Mouse (Mus musculus): Measurements from ENCODE around the gene Dgki. TPM values are rescaled to one million over a fixed set of nuclear protein-coding genes. Genes with fewer than 3 reads are reported as not detected.

Dgki gene
- polyA plus RNA-seq, 1 experiment from 2014 or later = 7.0 TPM

GRCm38 (mm10) chr6:37196870-37197269 lies 103.1 kb downstream of the Dgki start:
- Histone ChIP-seq H3K9ac (no peak overlapping the region), H3K4me1 (replicated peaks) (no peaks in the 10 kb centered on the region; the same call in 1 of the 2 replicates), H3K27ac (replicated peaks) (no peak overlapping the region), H3K4me2 (no peak overlapping the region), H3K27me3 (no peaks in the 10 kb centered on the region), H3K9me3 (no peaks in the 10 kb centered on the region), H3K36me3 (no peaks in the 10 kb centered on the region), H3K4me3 (no peak overlapping the region)
- 78% methylated on average over 5 of the region's 5 CpGs for WGBS
- no peak for ATAC-seq (ENCODE audit: low FRiP score, low read depth)

GRCm38 (mm10) chr6:37195766-37196165 lies 104.2 kb downstream of the Dgki start:
- Histone ChIP-seq H3K9ac (no peak overlapping the region), H3K27ac (replicated peaks) (no peak overlapping the region), H3K4me1 (replicated peaks) (no peaks in the 10 kb centered on the region; the same call in 1 of the 2 replicates), H3K4me3 (no peak overlapping the region), H3K36me3 (no peaks in the 10 kb centered on the region), H3K9me3 (no peaks in the 10 kb centered on the region), H3K27me3 (no peaks in the 10 kb centered on the region), H3K4me2 (no peak overlapping the region)
- ATAC-seq (ENCODE audit: low FRiP score, low read depth) = no peak
- 69% methylated on average over 4 of the region's 4 CpGs for WGBS

GRCm38 (mm10) chr6:37181961-37182360 lies 118.0 kb downstream of the Dgki start:
- Histone ChIP-seq H3K9me3 (no peaks in the 10 kb centered on the region), H3K4me1 (replicated peaks) (peaks cover 6% of the 10 kb centered on the region; the same call in 1 of the 2 replicates), H3K27ac (replicated peaks) (no peak overlapping the region), H3K36me3 (no peaks in the 10 kb centered on the region), H3K4me2 (no peak overlapping the region), H3K9ac (no peak overlapping the region), H3K4me3 (no peak overlapping the region), H3K27me3 (no peaks in the 10 kb centered on the region)
- 85% methylated on average over 4 of the region's 4 CpGs for WGBS
- no peak for ATAC-seq (ENCODE audit: low FRiP score, low read depth)

- H3K27ac ChIP-seq (replicated peaks) = peak overlapping the region; percentile 62
- no peaks in the 10 kb centered on the region for H3K9me3 ChIP-seq
- 58% methylated on average over 12 of the region's 12 CpGs for WGBS
- H3K4me2 ChIP-seq = 0 out of 2 replicates have a peak overlapping the region, but pooled peaks have one; percentile 5
- peak; percentile 61; the same call in 1 of the 2 replicates for ATAC-seq (ENCODE audit: low FRiP score, low read depth)
- no peak overlapping the region for H3K4me3 ChIP-seq
- peaks cover 12% of the 10 kb centered on the region for H3K4me1 ChIP-seq (replicated peaks)
- H3K9ac ChIP-seq = no peak overlapping the region
- no peaks in the 10 kb centered on the region for H3K36me3 ChIP-seq
- H3K27me3 ChIP-seq = no peaks in the 10 kb centered on the region
Measured at GRCm38 (mm10) chr6:37171149-37171832, 128.7 kb downstream of the Dgki start.

- no peak for ATAC-seq (ENCODE audit: low FRiP score, low read depth)
- H3K9me3 ChIP-seq = no peaks in the 10 kb centered on the region
- H3K4me1 ChIP-seq (replicated peaks) = no peaks in the 10 kb centered on the region
- H3K27ac ChIP-seq (replicated peaks) = no peak overlapping the region
- no peak overlapping the region for H3K4me3 ChIP-seq
- 65% methylated on average over 3 of the region's 3 CpGs for WGBS
- H3K4me2 ChIP-seq = no peak overlapping the region
- H3K27me3 ChIP-seq = no peaks in the 10 kb centered on the region
- H3K9ac ChIP-seq = no peak overlapping the region
- no peaks in the 10 kb centered on the region for H3K36me3 ChIP-seq
Measured at GRCm38 (mm10) chr6:37158880-37159279, 141.1 kb downstream of the Dgki start.

- no peak overlapping the region for H3K4me2 ChIP-seq
- ATAC-seq (ENCODE audit: low FRiP score, low read depth) = no peak
- H3K36me3 ChIP-seq = no peaks in the 10 kb centered on the region
- H3K27ac ChIP-seq (replicated peaks) = no peak overlapping the region
- H3K4me1 ChIP-seq (replicated peaks) = no peaks in the 10 kb centered on the region
- no peak overlapping the region for H3K9ac ChIP-seq
- no peak overlapping the region for H3K4me3 ChIP-seq
- H3K9me3 ChIP-seq = no peaks in the 10 kb centered on the region
- 88% methylated on average over 1 of the region's 1 CpGs for WGBS
- H3K27me3 ChIP-seq = no peaks in the 10 kb centered on the region
Measured at GRCm38 (mm10) chr6:37154051-37154450, 145.9 kb downstream of the Dgki start.

GRCm38 (mm10) chr6:37150483-37150882 lies 149.5 kb downstream of the Dgki start:
- Histone ChIP-seq H3K27ac (replicated peaks) (no peak overlapping the region), H3K4me2 (no peak overlapping the region), H3K9me3 (no peaks in the 10 kb centered on the region), H3K27me3 (no peaks in the 10 kb centered on the region), H3K9ac (no peak overlapping the region), H3K4me1 (replicated peaks) (no peaks in the 10 kb centered on the region), H3K36me3 (no peaks in the 10 kb centered on the region), H3K4me3 (no peak overlapping the region)
- 83% methylated on average over 2 of the region's 2 CpGs for WGBS
- ATAC-seq (ENCODE audit: low FRiP score, low read depth) = no peak

- Histone ChIP-seq H3K4me1 (replicated peaks) (no peaks in the 10 kb centered on the region), H3K9ac (no peak overlapping the region), H3K27ac (replicated peaks) (no peak overlapping the region), H3K9me3 (no peaks in the 10 kb centered on the region), H3K4me2 (no peak overlapping the region), H3K4me3 (no peak overlapping the region), H3K36me3 (no peaks in the 10 kb centered on the region), H3K27me3 (no peaks in the 10 kb centered on the region)
- ATAC-seq (ENCODE audit: low FRiP score, low read depth) = no peak
- WGBS = 84% methylated on average over 4 of the region's 4 CpGs
Measured at GRCm38 (mm10) chr6:37150038-37150437, 149.9 kb downstream of the Dgki start.

- Histone ChIP-seq H3K4me2 (no peak overlapping the region), H3K27ac (replicated peaks) (no peak overlapping the region), H3K4me1 (replicated peaks) (no peaks in the 10 kb centered on the region), H3K4me3 (no peak overlapping the region), H3K9me3 (no peaks in the 10 kb centered on the region), H3K27me3 (no peaks in the 10 kb centered on the region), H3K36me3 (no peaks in the 10 kb centered on the region), H3K9ac (no peak overlapping the region)
- WGBS = 93% methylated on average over 6 of the region's 6 CpGs
- ATAC-seq (ENCODE audit: low FRiP score, low read depth) = no peak
Measured at GRCm38 (mm10) chr6:37149196-37149595, 150.8 kb downstream of the Dgki start.

- no peak for ATAC-seq (ENCODE audit: low FRiP score, low read depth)
- WGBS = 98% methylated on average over 4 of the region's 4 CpGs
Measured at GRCm38 (mm10) chr6:37147431-37148022, 152.5 kb downstream of the Dgki start.

GRCm38 (mm10) chr6:37143867-37144163 lies 156.2 kb downstream of the Dgki start:
- Histone ChIP-seq H3K4me1 (replicated peaks) (peaks cover 8% of the 10 kb centered on the region), H3K9ac (no peak overlapping the region), H3K27ac (replicated peaks) (0 out of 2 replicates have a peak overlapping the region, but pooled peaks have one; percentile 13), H3K27me3 (no peaks in the 10 kb centered on the region), H3K4me2 (no peak overlapping the region), H3K9me3 (no peaks in the 10 kb centered on the region), H3K4me3 (no peak overlapping the region), H3K36me3 (no peaks in the 10 kb centered on the region)
- ATAC-seq (ENCODE audit: low FRiP score, low read depth) = no peak
- WGBS = 74% methylated on average over 4 of the region's 4 CpGs

More at GRCm38 (mm10) chr6:37147431-37148022, 152.5 kb downstream of the Dgki start:
- peaks cover 8% of the 10 kb centered on the region for H3K4me1 ChIP-seq (replicated peaks)
- no peaks in the 10 kb centered on the region for H3K27me3 ChIP-seq
- no peak overlapping the region for H3K4me3 ChIP-seq
- H3K36me3 ChIP-seq = no peaks in the 10 kb centered on the region
- no peak overlapping the region for H3K27ac ChIP-seq (replicated peaks)
- H3K4me2 ChIP-seq = no peak overlapping the region
- no peak overlapping the region for H3K9ac ChIP-seq
- no peaks in the 10 kb centered on the region for H3K9me3 ChIP-seq

GRCm38 (mm10) chr6:37142991-37143866 lies 156.8 kb downstream of the Dgki start:
- ATAC-seq (ENCODE audit: low FRiP score, low read depth) = peak; percentile 48; the same call in 1 of the 2 replicates
- H3K36me3 ChIP-seq = no peaks in the 10 kb centered on the region
- 74% methylated on average over 11 of the region's 11 CpGs for WGBS
- no peaks in the 10 kb centered on the region for H3K9me3 ChIP-seq
- no peak overlapping the region for H3K4me3 ChIP-seq
- H3K27me3 ChIP-seq = no peaks in the 10 kb centered on the region
- H3K4me2 ChIP-seq = no peak overlapping the region
- H3K4me1 ChIP-seq (replicated peaks) = peaks cover 8% of the 10 kb centered on the region
- H3K9ac ChIP-seq = no peak overlapping the region
- H3K27ac ChIP-seq (replicated peaks) = peak overlapping the region; percentile 13; the same call in 1 of the 2 replicates

All from hindbrain, embryonic 15.5 days (tissue).